ENCODE assay signal across 8 mouse cellular contexts in genomic region chr6:113326533-113327315, GRCm38 (mm10). TPM values are rescaled to one million over a fixed set of nuclear protein-coding genes. Genes with fewer than 3 reads are reported as not detected.
DNase-seq lines count a peak whose midpoint lies in the region; ATAC-seq and TF ChIP-seq lines count a peak whose summit lies in the region.

Gene Ogg1, plus strand, starts transcription at chr6:113326972.

- no peak for TF ChIP-seq CTCF in cortical plate, adult 2 months (IDR thresholded peaks at IDR 0.05; ENCODE audit: extremely low read depth, insufficient read depth, low read length)

- no peaks in the 10 kb centered on the region for H3K9me3 ChIP-seq in megakaryocyte, embryonic 14.5 days

- no peaks in the 10 kb centered on the region for H3K4me1 ChIP-seq in cortical plate, adult 2 months (ENCODE audit: control insufficient read depth, insufficient read depth, low read length)
- H3K4me1 ChIP-seq in megakaryocyte, embryonic 14.5 days: peaks cover 62% of the 10 kb centered on the region

- peak; percentile 92 for ATAC-seq in activated CD4-positive, CD25-positive, alpha-beta regulatory T cell, adult 4 months

- peak within 1 kb of the TSS; percentile 41 for H3K27ac ChIP-seq in cortical plate, adult 2 months (ENCODE audit: insufficient read depth, low read length)

- peak; percentile 96 to 99 for DNase-seq in gastrocnemius, adult 8-10 months (ENCODE audit: low spot score in 2 of 2)
- DNase-seq in hindlimb bud, embryonic 11.5 days (ENCODE audit: extremely low spot score, low read depth, low spot score): peak; percentile 95
- peak; percentile 91 to 99 for DNase-seq in left cerebral cortex, adult 8-10 months (ENCODE audit: low spot score in 2 of 2)
- DNase-seq in right cerebral cortex, postnatal 10 days (ENCODE audit: low spot score in 2 of 2): peak; percentile 99 to 100
- peak; percentile 95 for DNase-seq in urinary bladder, postnatal 25 days (ENCODE audit: low spot score)

- H3K27me3 ChIP-seq in megakaryocyte, embryonic 14.5 days (replicated peaks): no peaks in the 10 kb centered on the region

- H3K4me3 ChIP-seq in cortical plate, adult 2 months (ENCODE audit: insufficient read depth, low read length): peak within 1 kb of the TSS; percentile 69
- peak within 1 kb of the TSS; percentile 96 for H3K4me3 ChIP-seq in megakaryocyte, embryonic 14.5 days (replicated peaks)

- peak; percentile 91 for TF ChIP-seq POLR2A in cortical plate, adult 2 months (IDR thresholded peaks at IDR 0.05; ENCODE audit: extremely low read depth, insufficient read depth, low read length)

- peaks cover 70% of the 10 kb centered on the region for H3K36me3 ChIP-seq in megakaryocyte, embryonic 14.5 days (replicated peaks; ENCODE audit: low read length)

RNA-seq across cellular contexts. Expression of gene Ogg1, which starts in this region (rescaled TPM):
- polyA plus RNA-seq in activated CD4-positive, CD25-positive, alpha-beta regulatory T cell, adult 4 months (2017; shearing (Covaris generic)): 10 to 100 TPM; 14.1 to 23.2 TPM
- polyA plus RNA-seq in cortical plate, adult 2 months (2012; rRNA removed): 13.7 and 14.3 TPM in 2 replicates
- total RNA-seq in gastrocnemius, adult 8-10 months (2022): 1 to 10 TPM; 4.3 to 7.6 (median 5.2) TPM
- 1 to 10 TPM; 7.5 to 9.3 (median 8.4) TPM for total RNA-seq in left cerebral cortex, adult 8-10 months (2022)
- 13.9 and 21.9 TPM in 2 replicates for polyA plus RNA-seq in megakaryocyte, embryonic 14.5 days (2012; ENCODE audit: insufficient read depth, low replicate concordance)

Comparison
In these comparisons a context has a peak if more than half of its experiments do, and no peak if none do; other contexts are left out.
1. Peak in every context shown above with its lines: DNase-seq, ATAC-seq, H3K4me3 ChIP-seq and H3K27ac ChIP-seq.